Mouse (Mus musculus) bone marrow macrophage, adult 2 months (primary cell): Measurements from ENCODE around the gene Arfgef2.

ENCODE experiments used
- CTCF ChIP-seq: IDR thresholded peaks from 2 replicates; pipeline ENCODE4 v1.5.1; 2012; ENCODE audit warnings: low read depth, mild to moderate bottlenecking, low read length, moderate library complexity
- POLR2A ChIP-seq: IDR thresholded peaks from 2 replicates; pipeline ENCODE4 v1.6.1; 2012; ENCODE audit warnings: mild to moderate bottlenecking, low read depth, low read length, borderline replicate concordance

GRCm38 (mm10) chr2:166774275-166774674 is 31.1 kb upstream of the Arfgef2 start:
- TF ChIP-seq CTCF: no peak
- TF ChIP-seq POLR2A: no peak
